Mouse (Mus musculus) kidney, adult 10 weeks (tissue): ENCODE measurements around the gene 8030411F24Rik. TPM values are rescaled to one million over a fixed set of nuclear protein-coding genes. Genes with fewer than 3 reads are reported as not detected.

Experiments used
- polyA plus RNA-seq: library from polyadenylated mRNA; stranded (reverse); fragments of 350-450 nt; fragmentation: Illumina TruSeq; extraction: RNeasy Lipid Tissue Mini Kit (QIAGEN cat#74804); gene quantifications from one replicate; pipeline ENCODE4 v1.2.3, GENCODE M21; 2014; ENCODE audit warnings: low read depth, low replicate concordance

8030411F24Rik gene
- not detected for polyA plus RNA-seq

DNA sequence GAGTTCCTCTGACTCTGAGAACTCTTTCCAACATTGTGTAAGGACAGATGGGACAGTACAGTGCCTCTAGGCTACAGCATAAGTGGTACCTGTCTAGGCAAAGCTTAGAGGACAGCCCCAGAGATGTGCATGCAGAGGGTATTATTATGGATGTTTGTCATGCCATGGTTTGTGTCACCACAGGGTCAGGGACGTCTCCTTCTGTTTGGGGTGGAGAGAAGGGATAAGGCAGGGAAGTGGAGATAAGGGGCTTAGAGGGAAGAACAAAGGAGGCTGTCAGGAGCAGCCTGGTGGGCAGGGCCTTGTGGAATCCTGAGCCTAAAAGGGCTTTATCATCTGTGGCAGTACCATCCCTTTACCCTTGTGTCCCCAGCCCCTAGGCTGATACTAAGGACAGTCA is at the start of gene 8030411F24Rik:
8030411F24Rik (plus strand) TSS at position 301 of the 400 bp plus-strand sequence.

DNA sequence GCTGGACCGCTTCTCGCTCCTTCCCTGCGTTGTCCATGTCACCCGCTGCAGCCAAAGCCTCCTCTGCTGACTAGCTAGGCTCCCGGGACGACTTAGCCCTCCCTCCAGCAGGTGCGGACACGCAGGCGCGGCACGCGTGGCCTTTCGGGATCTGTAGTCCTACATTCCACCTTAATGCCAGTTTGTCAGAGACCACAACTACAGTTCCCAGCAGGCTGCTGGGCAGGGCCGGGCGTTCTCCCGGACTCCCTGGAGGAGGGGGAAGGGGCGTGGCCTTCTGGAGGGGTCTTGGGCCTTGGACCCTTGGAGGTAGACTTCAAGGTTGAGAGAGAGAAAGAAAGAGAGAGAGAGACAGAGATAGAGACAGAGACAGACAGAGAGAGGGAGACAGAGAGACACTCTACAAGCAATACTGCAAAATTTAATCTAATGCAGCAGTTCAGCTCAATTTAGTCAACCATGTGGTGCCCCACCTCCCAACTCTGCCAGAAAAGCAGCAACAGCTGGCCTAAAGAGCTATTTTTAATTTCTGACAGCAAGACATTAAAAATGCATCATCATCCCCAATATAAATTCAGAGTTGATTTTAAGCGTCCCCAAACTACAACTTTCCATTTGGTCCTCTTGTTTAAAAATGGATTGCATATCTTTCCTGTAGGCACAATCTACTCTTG is 49.3 kb upstream of the 8030411F24Rik start, which contains the start of gene Napb:
Napb (minus strand) TSS at position 141 of the 674 bp plus-strand sequence.

DNA sequence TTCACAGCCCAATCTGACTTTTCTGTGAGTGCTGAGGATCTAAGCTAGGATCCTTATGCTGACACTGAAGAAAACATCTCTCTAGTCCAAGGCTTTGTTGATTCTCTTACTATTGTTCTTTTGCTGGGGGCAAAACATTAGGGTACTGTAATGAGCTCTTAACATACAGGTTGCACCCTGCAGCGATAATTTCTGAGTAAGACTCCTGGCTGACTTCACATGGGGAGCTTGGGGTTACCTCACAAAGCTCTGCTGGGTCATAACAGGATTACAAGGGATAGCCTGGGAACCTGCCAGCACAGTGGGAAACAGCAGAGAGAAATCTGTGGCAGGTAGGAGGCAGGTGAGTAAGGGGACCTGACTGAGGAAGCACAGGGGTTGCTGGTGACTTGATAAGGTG is 31.8 kb upstream of the 8030411F24Rik start, which contains the start of gene Cstl1:
Cstl1 (plus strand) TSS at position 301 of the 400 bp plus-strand sequence.

DNA sequence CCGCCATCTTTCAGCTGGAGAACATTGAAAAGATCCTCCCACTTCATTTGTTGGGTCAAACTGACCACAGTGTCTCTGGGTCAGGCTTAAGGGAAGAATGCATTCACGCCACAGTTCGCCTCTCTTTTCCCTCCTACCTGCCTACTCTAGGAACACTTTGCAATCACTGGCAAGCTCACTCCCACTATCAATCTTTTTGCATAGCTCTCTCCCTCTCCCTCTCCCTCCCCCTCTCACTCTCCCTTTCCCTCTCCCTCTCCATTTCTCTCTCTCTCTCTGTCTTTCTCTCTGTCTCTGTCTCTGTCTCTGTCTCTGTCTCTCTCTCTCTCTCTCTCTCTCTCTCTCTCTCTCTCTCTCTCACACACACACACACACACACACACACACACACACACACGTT is 10.4 kb upstream of the 8030411F24Rik start, which contains the start of gene Cst11:
Cst11 (minus strand) TSS at position 101 of the 400 bp plus-strand sequence.

DNA sequence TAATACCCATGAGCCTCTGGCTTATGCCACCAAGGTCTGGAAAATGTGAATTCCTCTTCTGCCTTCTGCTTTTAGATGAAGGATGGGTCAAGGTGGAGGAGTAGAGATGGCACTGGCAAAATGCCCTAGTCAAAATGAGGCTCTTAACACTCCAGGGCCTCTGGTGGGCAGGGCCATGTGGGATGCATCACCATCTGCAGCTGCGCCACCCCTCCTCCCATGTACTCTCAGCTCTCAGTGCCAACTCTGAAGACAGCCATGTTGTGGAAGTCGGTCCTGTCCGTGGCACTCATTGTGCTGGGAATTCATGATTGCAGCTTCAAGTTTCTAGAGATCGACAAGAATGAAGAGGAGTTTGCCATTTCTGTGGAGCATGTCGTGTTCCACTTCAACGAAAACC is 7.3 kb downstream of the 8030411F24Rik start, which contains the start of gene Cst12:
Cst12 (plus strand) TSS at position 220 of the 400 bp plus-strand sequence.

DNA sequence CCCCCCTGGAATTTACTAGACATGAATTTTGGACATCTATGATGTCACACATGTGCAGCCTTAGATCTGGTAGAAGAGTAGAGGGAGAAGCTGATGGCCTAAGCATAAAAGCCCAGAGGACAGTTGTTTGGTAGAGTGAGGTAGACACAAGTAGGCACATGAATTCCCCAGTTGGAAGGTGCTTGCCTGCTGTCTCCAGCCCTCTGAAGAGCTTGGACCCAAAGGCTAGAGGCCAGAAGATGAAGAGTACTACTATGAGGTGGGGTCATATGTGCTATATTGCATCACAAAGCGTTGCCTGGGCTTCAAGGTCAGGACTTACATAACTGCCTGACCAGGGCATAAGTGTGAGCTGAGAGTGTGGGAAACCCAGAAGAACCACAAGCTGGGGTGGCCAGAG is 16.7 kb downstream of the 8030411F24Rik start, which contains the start of gene Cst8:
Cst8 (plus strand) TSS at position 301 of the 400 bp plus-strand sequence.

DNA sequence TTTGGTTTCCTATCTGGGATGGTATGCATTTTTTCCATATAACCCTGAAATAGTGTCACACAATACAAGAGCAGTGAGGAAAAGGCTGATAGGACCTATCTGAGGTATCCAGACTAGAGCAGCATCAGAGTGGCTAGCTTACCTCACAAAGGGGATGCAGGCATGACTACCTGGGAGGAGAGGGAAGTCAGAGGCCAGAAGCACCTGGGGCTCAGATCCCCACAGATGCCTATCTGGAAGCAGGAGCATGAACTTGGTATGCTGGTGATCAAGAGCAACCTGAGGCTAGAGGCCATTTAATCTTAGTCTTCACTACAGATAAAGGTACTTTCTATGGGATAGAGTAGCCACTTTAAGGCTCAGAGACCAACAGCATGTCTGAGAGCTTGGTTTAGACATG is 38.1 kb downstream of the 8030411F24Rik start, which contains the start of gene Cst13:
Cst13 (plus strand) TSS at position 173 of the 400 bp plus-strand sequence.

DNA sequence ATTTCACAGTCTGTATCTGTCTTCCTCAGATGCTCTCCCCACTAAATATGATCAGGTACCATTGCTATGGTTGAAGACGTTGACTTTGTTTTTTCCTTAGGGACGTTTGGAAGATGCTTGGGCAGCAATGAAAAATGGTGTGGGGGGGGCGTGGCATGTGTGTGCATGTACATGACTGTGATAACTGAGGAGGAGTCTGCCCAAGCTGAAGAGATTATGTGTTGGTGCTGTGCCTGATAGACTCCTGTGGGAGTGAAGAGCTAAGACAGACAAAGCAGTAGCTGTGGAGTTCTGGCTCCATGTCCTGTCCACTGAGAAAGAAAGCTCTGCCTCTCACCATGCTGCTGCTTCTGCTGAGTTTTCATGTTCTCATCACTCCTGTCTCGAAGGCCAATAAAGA is 53.1 kb downstream of the 8030411F24Rik start, which contains the start of gene Cst9:
Cst9 (plus strand) TSS at position 236 of the 400 bp plus-strand sequence.

Other genes with a start within 250 kb of the 8030411F24Rik start
- 4.1 TPM for gene Nxt1, start 109.4 kb upstream of the 8030411F24Rik start, polyA plus RNA-seq
- gene Gzf1, start 101.0 kb upstream of the 8030411F24Rik start, polyA plus RNA-seq: 38.2 TPM
- 3.8 TPM for gene Napb, start 49.5 kb upstream of the 8030411F24Rik start, polyA plus RNA-seq
- not detected for gene Cstl1, start 31.7 kb upstream of the 8030411F24Rik start, polyA plus RNA-seq
- not detected for gene Cst11, start 10.5 kb upstream of the 8030411F24Rik start, polyA plus RNA-seq
- gene Cst12, start 7.4 kb downstream of the 8030411F24Rik start, polyA plus RNA-seq: not detected
- 3.7 TPM for gene Cst8, start 16.8 kb downstream of the 8030411F24Rik start, polyA plus RNA-seq
- gene Cst13, start 38.1 kb downstream of the 8030411F24Rik start, polyA plus RNA-seq: not detected
- gene Cst9, start 53.1 kb downstream of the 8030411F24Rik start, polyA plus RNA-seq: not detected
- not detected for gene 9230104L09Rik, start 83.0 kb downstream of the 8030411F24Rik start, polyA plus RNA-seq
- 32.9 TPM for gene Cst3, start 93.7 kb downstream of the 8030411F24Rik start, polyA plus RNA-seq
- not detected for gene Gm1330, start 221.2 kb downstream of the 8030411F24Rik start, polyA plus RNA-seq
- not detected for gene Gm10750, start 235.2 kb downstream of the 8030411F24Rik start, polyA plus RNA-seq